Mouse (Mus musculus): ENCODE measurements at regions not wholly inside any gene's neighbourhood (a gene's known extent, or its start where the extent isn't known, plus 50 kb on each side); places are given as distances from the start of the nearest gene placed in this dataset.

GRCm38 (mm10) chr8:26845481-26846194 lies 131.5 kb upstream of the Zfp703 start:
- TF ChIP-seq CTCF (IDR thresholded peaks at IDR 0.05; ENCODE audit: borderline replicate concordance, insufficient read depth, low read depth, low read length) = no peak
- TF ChIP-seq POLR2A (IDR thresholded peaks at IDR 0.05; ENCODE audit: borderline replicate concordance, insufficient read depth, low read length) = no peak

Measured in cerebellum, adult 2 months (tissue).